Mouse (Mus musculus) intestine, embryonic 16.5 days (tissue): ENCODE data around the gene Zfp683. TPM values are rescaled to one million over a fixed set of nuclear protein-coding genes. Genes with fewer than 3 reads are reported as not detected.

Experiments
- ATAC-seq: fragments of 200-750 bp; cut with Nextera tagmentation; 2 replicates; pipeline ENCODE4 v1.8.0; 2017; ENCODE audit warnings: moderate TSS enrichment, moderate library complexity
- H3K27ac ChIP-seq: fragments of 300-500 bp; sonication (generic); 2 replicates; pipeline ENCODE4 v1.5.1; 2014; ENCODE audit warnings: mild to moderate bottlenecking, low read length
- H3K27me3 ChIP-seq: fragments of 300-500 bp; sonication (generic); replicated peaks from 2 replicates; pipeline ENCODE4 v1.6.1; 2014; ENCODE audit warnings: low read length, control low read depth, mixed read lengths; ENCODE audit not compliant: control insufficient read depth, insufficient read depth
- H3K36me3 ChIP-seq: fragments of 300-500 bp; sonication (generic); 2 replicates; pipeline ENCODE4 v1.6.1; 2014; ENCODE audit warnings: low read length, control low read depth; ENCODE audit not compliant: control insufficient read depth, insufficient read depth
- H3K4me1 ChIP-seq: fragments of 300-500 bp; sonication (generic); 2 replicates; pipeline ENCODE4 v1.6.1; 2014; ENCODE audit warnings: low read length, control low read depth, mixed read lengths; ENCODE audit not compliant: control insufficient read depth, insufficient read depth
- H3K4me2 ChIP-seq: fragments of 300-500 bp; sonication (generic); 2 replicates; pipeline ENCODE4 v1.6.1; 2014; ENCODE audit warnings: low read depth, low read length, control low read depth
- H3K4me3 ChIP-seq: fragments of 300-500 bp; sonication (generic); 2 replicates; pipeline ENCODE4 v1.5.1; 2014; ENCODE audit warnings: mild to moderate bottlenecking, low read length
- H3K9ac ChIP-seq: fragments of 300-500 bp; sonication (generic); 2 replicates; pipeline ENCODE4 v1.6.1; 2014; ENCODE audit warnings: low read depth, low read length
- H3K9me3 ChIP-seq: fragments of 300-500 bp; sonication (generic); 2 replicates; pipeline ENCODE4 v1.6.1; 2016; ENCODE audit warnings: low read length, control low read depth; ENCODE audit not compliant: control insufficient read depth
- WGBS: fragments of 180-500 bp; shearing (Covaris S2); extraction: QIAGEN DNeasy Blood & Tissue Kit; methylation state at CpG from one replicate; pipeline ENCODE4 v1.1.7; 2014; 5-methylcytosine and 5-hydroxymethylcytosine counted together
- polyA plus RNA-seq: library from polyadenylated mRNA; unstranded; fragments of >200 nt; fragmentation: Nextera tagmentation; extraction: Ambion mirVana; gene quantifications from 2 replicates; pipeline ENCODE4 v1.2.1, GENCODE M21; 2015

The Zfp683 gene
- polyA plus RNA-seq, 1 experiment from 2014 or later, result not detected

DNA sequence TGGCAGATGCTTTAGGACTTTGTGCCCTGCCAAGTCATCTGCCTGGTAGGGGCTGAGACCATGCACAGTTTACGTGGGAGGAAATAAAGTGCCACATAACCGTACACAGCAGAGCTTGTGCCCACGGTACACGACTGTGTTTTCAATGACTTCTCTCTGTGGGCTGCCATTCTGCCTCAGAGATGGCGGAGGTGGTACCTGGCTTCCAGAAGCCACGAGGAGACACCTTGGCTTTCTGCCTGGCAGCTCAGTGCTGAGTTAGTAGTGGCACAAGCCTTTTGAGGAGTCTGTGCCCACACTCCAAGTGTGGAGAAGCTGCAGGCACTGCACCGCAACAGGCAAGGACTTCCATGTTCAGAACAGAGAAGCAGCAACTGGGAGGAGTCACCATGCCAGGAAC lies 54.1 kb downstream of the Zfp683 start:
- no peak overlapping the region for H3K4me2 ChIP-seq
- H3K27me3 ChIP-seq, result no peaks in the 10 kb centered on the region
- no peak for ATAC-seq
- no peaks in the 10 kb centered on the region for H3K36me3 ChIP-seq
- whole genome bisulfite sequencing, result 85% methylated on average over 7 of the region's 7 CpGs
- peaks cover 8% of the 10 kb centered on the region; the same call in 1 of the 2 replicates for H3K4me1 ChIP-seq
- H3K9me3 ChIP-seq, result no peaks in the 10 kb centered on the region
- no peak overlapping the region for H3K4me3 ChIP-seq
- H3K27ac ChIP-seq, result no peak overlapping the region
- H3K9ac ChIP-seq, result no peak overlapping the region

- H3K9me3 ChIP-seq, result no peaks in the 10 kb centered on the region
- no peaks in the 10 kb centered on the region for H3K27me3 ChIP-seq
- H3K27ac ChIP-seq, result no peak overlapping the region
- H3K4me3 ChIP-seq, result no peak overlapping the region
- no peak overlapping the region for H3K9ac ChIP-seq
- no peak for ATAC-seq
- H3K36me3 ChIP-seq, result no peaks in the 10 kb centered on the region
- peaks cover 9% of the 10 kb centered on the region; the same call in 1 of the 2 replicates for H3K4me1 ChIP-seq
- no peak overlapping the region for H3K4me2 ChIP-seq
- 32% methylated on average over 5 of the region's 5 CpGs for WGBS
Observed at GRCm38 (mm10) chr4:134108196-134108595, 54.6 kb downstream of the Zfp683 start.

Other genes with a start within 250 kb of the Zfp683 start
- gene Rps6ka1, start 166.0 kb upstream of the Zfp683 start, polyA plus RNA-seq, result 148 and 156 TPM in 2 replicates
- 1,469 and 1,670 TPM in 2 replicates for gene Hmgn2, start 85.2 kb upstream of the Zfp683 start, polyA plus RNA-seq
- gene Dhdds, start 52.9 kb upstream of the Zfp683 start, polyA plus RNA-seq, result 41.3 and 45.4 TPM in 2 replicates
- gene Lin28a, start 35.0 kb upstream of the Zfp683 start, polyA plus RNA-seq, result 0.10 TPM in 2 replicates
- gene Crybg2, start 7.0 kb downstream of the Zfp683 start, polyA plus RNA-seq, result 22.3 and 22.9 TPM in 2 replicates
- gene Cd52, start 41.2 kb downstream of the Zfp683 start, polyA plus RNA-seq, result 27.8 and 28.4 TPM in 2 replicates
- 4.3 and 5.6 TPM in 2 replicates for gene Ubxn11, start 48.7 kb downstream of the Zfp683 start, polyA plus RNA-seq
- 428 and 452 TPM in 2 replicates for gene Sh3bgrl3, start 75.0 kb downstream of the Zfp683 start, polyA plus RNA-seq
- gene Cep85, start 133.3 kb downstream of the Zfp683 start, polyA plus RNA-seq, result 112 and 125 TPM in 2 replicates
- not detected in 2 replicates for gene Gm7534, start 149.2 kb downstream of the Zfp683 start, polyA plus RNA-seq
- gene Catsper4, start 173.5 kb downstream of the Zfp683 start, polyA plus RNA-seq, result 0.37 and 0.60 TPM in 2 replicates
- 16.9 and 18.3 TPM in 2 replicates for gene Cnksr1, start 184.6 kb downstream of the Zfp683 start, polyA plus RNA-seq
- 0.28 and 0.34 TPM in 2 replicates for gene E130218I03Rik, start 189.8 kb downstream of the Zfp683 start, polyA plus RNA-seq
- 13.0 and 14.5 TPM in 2 replicates for gene Zfp593, start 191.8 kb downstream of the Zfp683 start, polyA plus RNA-seq
- gene Gm30191, start 193.1 kb downstream of the Zfp683 start, polyA plus RNA-seq, result not detected in 2 replicates
- 3.6 and 5.0 TPM in 2 replicates for gene Grrp1, start 200.3 kb downstream of the Zfp683 start, polyA plus RNA-seq
- gene Pdik1l, start 234.1 kb downstream of the Zfp683 start, polyA plus RNA-seq, result 14.0 and 16.5 TPM in 2 replicates